Mouse (Mus musculus): ENCODE measurements around the gene Arl5a.

DNA sequence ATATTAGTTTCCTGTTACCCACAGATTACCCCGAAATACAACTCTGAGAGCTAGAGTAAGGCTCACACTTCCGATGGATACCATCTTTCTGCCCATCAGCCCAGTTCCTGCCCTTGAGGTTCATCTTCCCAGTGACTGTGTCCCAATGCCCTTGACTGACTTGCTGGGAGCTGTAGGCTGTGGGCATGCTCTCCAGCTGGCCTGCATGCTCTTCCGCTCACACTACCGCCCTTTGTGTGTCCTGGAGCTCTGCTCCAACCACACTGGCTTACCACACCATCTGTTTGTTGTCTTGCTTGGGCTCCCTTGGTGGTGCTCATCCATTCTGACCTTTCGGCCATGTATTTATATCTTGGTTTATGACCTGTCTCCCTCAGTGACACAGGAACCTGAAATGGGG lies 57.0 kb downstream of the Arl5a start:
- TF ChIP-seq MAFK (IDR thresholded peaks at IDR 0.05; ENCODE audit: borderline replicate concordance, low read depth, low read length) (no peak), ZNF384 (IDR thresholded peaks at IDR 0.05; ENCODE audit: low read depth, low read length) (no peak), POLR2A (IDR thresholded peaks at IDR 0.05; ENCODE audit: control insufficient read depth in 1 of 2, insufficient read depth in 1 of 2, low read depth in 1 of 2, low read length in 2 of 2, poor library complexity in 1 of 2) (no peak), USF2 (IDR thresholded peaks at IDR 0.05; ENCODE audit: borderline replicate concordance in 1 of 2, insufficient read depth in 1 of 2, low read depth in 1 of 2, low read length in 2 of 2) (no peak), EP300 (IDR thresholded peaks at IDR 0.05; ENCODE audit: low read depth in 1 of 2, low read length in 2 of 2) (no peak), GATA1 (IDR thresholded peaks at IDR 0.05; ENCODE audit: low read depth, low read length) (no peak), ZMIZ1 (IDR thresholded peaks at IDR 0.05; ENCODE audit: low read depth, low read length) (no peak), MAZ (IDR thresholded peaks at IDR 0.05; ENCODE audit: low read depth, low read length) (no peak), HCFC1 (IDR thresholded peaks at IDR 0.05; ENCODE audit: low read depth, low read length) (no peak), CTCF (IDR thresholded peaks at IDR 0.05 in 2 of 3, conservative IDR thresholded peaks at IDR 0.05 in 1 of 3; ENCODE audit: control insufficient read depth in 1 of 3, insufficient read depth in 1 of 3, low read depth in 2 of 3, low read length in 3 of 3, poor library complexity in 1 of 3, severe bottlenecking in 1 of 3) (no peak)

Measured in MEL (cell line).